Mouse (Mus musculus) small intestine, adult 2 months (tissue): ENCODE results near the gene Pknox2. TPM values are rescaled to one million over a fixed set of nuclear protein-coding genes. Genes with fewer than 3 reads are reported as not detected.

Source experiments
- H3K27ac ChIP-seq: fragments of 200-500 bp; 2 replicates; pipeline ENCODE4 v1.5.1; 2012; ENCODE audit warnings: low read depth, low read length, control low read depth, inconsistent platforms; ENCODE audit not compliant: insufficient read depth
- H3K27me3 ChIP-seq: fragments of 200-500 bp; 2 replicates; pipeline ENCODE4 v1.6.1; 2012; ENCODE audit warnings: mild to moderate bottlenecking, moderate library complexity, low read length, inconsistent platforms; ENCODE audit not compliant: control insufficient read depth, insufficient read depth
- H3K36me3 ChIP-seq: fragments of 200-500 bp; 2 replicates; pipeline ENCODE4 v1.6.1; 2012; ENCODE audit warnings: mild to moderate bottlenecking, low read length, control low read depth, inconsistent platforms; ENCODE audit not compliant: control insufficient read depth, insufficient read depth
- H3K4me1 ChIP-seq: fragments of 200-500 bp; 2 replicates; pipeline ENCODE4 v1.6.1; 2012; ENCODE audit warnings: low read length, inconsistent platforms, mixed read lengths; ENCODE audit not compliant: control insufficient read depth, insufficient read depth, insufficient read length
- H3K4me3 ChIP-seq: fragments of 200-500 bp; 2 replicates; pipeline ENCODE4 v1.5.1; 2012; ENCODE audit warnings: low read depth, mild to moderate bottlenecking, control low read depth, inconsistent platforms, low read length, moderate library complexity
- CTCF ChIP-seq: fragments of 200-500 bp; IDR thresholded peaks from 2 replicates; pipeline ENCODE4 v1.5.1; 2012; ENCODE audit warnings: low read depth, mild to moderate bottlenecking, control low read depth, inconsistent platforms, low read length, moderate library complexity, mixed read lengths; ENCODE audit not compliant: insufficient replicate concordance, insufficient read length; ENCODE audit errors: extremely low read depth
- POLR2A ChIP-seq: fragments of 200-500 bp; IDR thresholded peaks from 2 replicates; pipeline ENCODE4 v1.6.1; 2012; ENCODE audit warnings: low read depth, mild to moderate bottlenecking, control low read depth, inconsistent platforms, low read length, moderate library complexity
- WGBS: fragments of 180-500 bp; shearing (Covaris S2); methylation state at CpG from one replicate; pipeline ENCODE4 v1.1.7; 2018; 5-methylcytosine and 5-hydroxymethylcytosine counted together
- polyA plus RNA-seq: library from polyadenylated mRNA; depleted of rRNA; stranded (reverse); fragments of >200 nt; gene quantifications from 2 replicates; pipeline ENCODE4 v1.2.3, GENCODE M21; 2012

Pknox2 gene
- polyA plus RNA-seq, 1 experiment, result 2.7 TPM

DNA sequence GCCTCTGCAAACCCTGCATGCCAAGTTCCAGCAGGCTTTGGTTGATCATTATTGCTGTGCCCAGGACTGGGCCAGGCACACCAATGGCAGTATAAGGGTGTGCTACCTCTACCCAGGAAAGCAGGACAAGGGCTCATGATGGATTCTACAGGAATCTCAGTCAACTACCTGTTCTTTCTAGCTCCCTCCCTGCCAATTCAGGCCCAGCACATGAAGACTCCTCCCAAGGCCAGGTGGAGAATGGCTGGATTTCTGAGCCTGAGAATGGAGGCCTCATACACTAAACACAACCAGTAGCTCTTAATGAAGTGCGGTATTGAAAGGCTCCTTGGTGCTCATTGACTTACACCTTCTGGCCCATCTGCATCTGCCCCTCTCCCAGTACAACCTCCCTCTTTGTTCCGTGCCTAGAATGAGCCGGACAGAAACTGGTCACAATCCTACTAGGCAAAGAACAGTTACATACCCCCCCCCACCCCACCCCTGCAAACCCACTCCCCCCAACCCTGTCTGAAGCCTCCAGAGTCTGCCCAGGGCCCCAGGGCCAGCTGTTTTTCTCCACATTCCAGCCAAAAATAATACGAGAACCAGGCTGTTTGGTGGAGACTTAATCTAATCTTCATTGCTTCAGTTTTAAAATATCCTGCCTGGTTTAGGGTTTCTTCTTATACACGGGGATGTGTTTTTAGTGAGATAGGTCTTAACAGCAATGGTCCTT, 6.6 kb downstream of the Pknox2 start:
- Histone ChIP-seq H3K27me3 (peaks cover 20% of the 10 kb centered on the region), H3K36me3 (no peaks in the 10 kb centered on the region), H3K4me3 (no peak overlapping the region), H3K27ac (no peak overlapping the region), H3K4me1 (0 out of 2 replicates have a peak, but pooled peaks cover 2% of the 10 kb centered on the region)
- 83% methylated on average over 5 of the region's 5 CpGs for WGBS
- no peak for TF ChIP-seq CTCF
- no peak for TF ChIP-seq POLR2A

DNA sequence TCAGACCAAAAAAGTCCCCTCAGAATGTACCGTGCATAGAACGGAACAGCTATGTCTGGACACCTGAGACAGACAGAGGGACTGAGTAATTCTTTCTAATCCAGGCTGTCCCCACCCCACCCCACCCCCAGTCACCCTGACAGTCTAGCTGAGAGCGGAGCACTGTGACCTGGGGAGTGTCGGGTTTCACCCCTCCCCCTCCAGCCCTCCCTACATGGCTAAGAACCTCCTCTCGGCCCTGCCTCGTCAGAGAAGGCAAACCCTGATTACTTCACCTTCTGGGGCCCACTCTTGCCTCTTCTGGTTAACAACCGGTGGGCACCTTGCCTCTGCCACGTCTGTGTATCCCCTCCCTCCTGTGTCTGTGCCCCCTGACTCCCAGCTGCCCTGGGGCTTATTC, 7.7 kb downstream of the Pknox2 start:
- Histone ChIP-seq H3K4me3 (no peak overlapping the region), H3K4me1 (no peaks in the 10 kb centered on the region), H3K27ac (no peak overlapping the region), H3K36me3 (no peaks in the 10 kb centered on the region), H3K27me3 (peaks cover 9% of the 10 kb centered on the region)
- WGBS, result 4% methylated on average over 8 of the region's 8 CpGs
- TF ChIP-seq POLR2A, result no peak
- TF ChIP-seq CTCF, result no peak

DNA sequence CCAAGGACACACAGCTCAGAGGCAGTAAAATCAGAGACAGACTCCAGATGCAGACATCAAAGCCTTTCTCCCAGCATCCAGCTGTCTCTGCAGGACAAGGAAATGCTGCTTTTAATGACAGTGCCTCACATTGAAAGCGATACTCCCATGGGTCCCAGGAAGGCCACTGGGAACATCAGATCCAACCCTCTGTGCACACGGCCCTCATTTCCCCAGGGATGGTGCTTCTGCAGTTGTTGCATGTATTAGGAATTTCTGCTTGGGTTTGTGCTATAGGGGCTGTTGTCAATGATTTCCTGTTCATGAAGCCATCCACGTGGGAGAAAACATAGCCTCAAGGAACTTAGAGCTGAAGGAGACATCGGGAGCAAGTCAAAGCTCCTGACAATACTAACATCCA, 8.3 kb downstream of the Pknox2 start:
- peaks cover 2% of the 10 kb centered on the region for H3K27me3 ChIP-seq
- TF ChIP-seq POLR2A (no peak), CTCF (no peak)
- no peaks in the 10 kb centered on the region for H3K4me1 ChIP-seq
- no peak overlapping the region for H3K4me3 ChIP-seq
- no peaks in the 10 kb centered on the region for H3K36me3 ChIP-seq
- 46% methylated on average over 4 of the region's 4 CpGs for WGBS
- H3K27ac ChIP-seq, result no peak overlapping the region

DNA sequence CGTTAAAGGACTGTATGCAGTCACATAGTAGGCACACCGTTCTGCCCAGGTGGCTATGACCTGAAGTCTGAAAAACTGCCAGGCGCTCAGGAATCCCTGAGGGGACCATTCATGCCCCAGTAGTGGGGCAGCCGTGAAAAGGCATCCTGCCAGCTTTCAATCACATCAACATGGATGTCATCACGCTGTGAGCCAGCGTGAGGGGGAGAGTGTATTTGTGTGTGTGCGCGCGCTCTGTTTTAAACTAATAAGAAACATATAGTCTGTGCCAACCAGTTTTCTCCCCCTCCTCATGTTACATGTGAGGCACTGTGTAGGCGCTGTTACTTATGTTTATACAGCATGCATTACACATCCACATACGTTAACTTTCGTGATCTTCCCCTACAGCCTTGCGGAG, 10.9 kb downstream of the Pknox2 start:
- H3K27ac ChIP-seq, result no peak overlapping the region
- TF ChIP-seq CTCF (no peak), POLR2A (no peak)
- no peaks in the 10 kb centered on the region for H3K36me3 ChIP-seq
- no peaks in the 10 kb centered on the region for H3K4me1 ChIP-seq
- WGBS, result 89% methylated on average over 13 of the region's 13 CpGs
- no peaks in the 10 kb centered on the region; the same call in 1 of the 2 replicates for H3K27me3 ChIP-seq
- H3K4me3 ChIP-seq, result no peak overlapping the region

DNA sequence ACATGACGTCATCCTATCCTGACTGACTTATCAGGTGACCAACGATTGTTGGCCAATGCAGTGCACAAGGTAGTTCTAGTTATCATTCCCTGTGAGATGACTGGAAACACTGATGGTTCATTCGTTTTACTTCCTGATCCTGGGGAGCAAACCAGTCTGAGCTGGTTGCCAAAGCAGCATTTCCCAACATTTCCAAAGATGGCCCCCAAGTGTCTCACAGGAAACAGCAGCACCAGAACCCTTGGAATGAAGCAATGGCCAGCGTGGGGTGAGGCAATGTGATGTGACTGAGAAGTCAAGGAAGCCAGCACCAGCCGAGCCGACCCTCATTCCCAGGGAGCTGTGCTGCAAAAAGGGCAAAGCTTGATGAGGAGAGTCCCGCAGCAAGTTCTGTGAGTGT, 13.7 kb downstream of the Pknox2 start:
- H3K4me1 ChIP-seq, result no peaks in the 10 kb centered on the region
- 74% methylated on average over 7 of the region's 7 CpGs for WGBS

DNA sequence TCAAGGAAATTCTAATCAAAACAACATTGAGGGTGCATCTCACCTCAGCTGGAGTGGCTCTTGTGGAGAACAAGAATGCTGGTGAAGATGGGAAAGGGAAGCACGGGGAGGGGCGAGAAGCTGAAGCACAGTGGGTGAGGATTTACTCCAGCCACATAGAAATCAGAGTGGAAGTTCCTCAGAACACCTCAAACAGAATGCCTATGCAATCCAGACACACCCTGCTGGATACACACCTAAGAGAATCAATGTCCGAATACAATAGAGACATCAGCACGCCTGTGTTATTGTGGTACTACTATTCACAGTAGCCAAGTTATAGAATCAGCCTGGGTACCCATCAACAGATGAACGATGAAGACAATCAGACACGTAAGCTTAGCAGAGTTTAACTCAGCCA, 18.2 kb downstream of the Pknox2 start:
- H3K4me1 ChIP-seq, result no peaks in the 10 kb centered on the region
- TF ChIP-seq POLR2A (no peak), CTCF (no peak)
- 75% methylated on average over 6 of the region's 6 CpGs for WGBS
- no peak overlapping the region for H3K4me3 ChIP-seq
- H3K36me3 ChIP-seq, result no peaks in the 10 kb centered on the region
- H3K27me3 ChIP-seq, result no peaks in the 10 kb centered on the region
- H3K27ac ChIP-seq, result no peak overlapping the region

More for the DNA sequence above, 13.7 kb downstream of the Pknox2 start:
- Histone ChIP-seq H3K27ac (no peak overlapping the region), H3K27me3 (no peaks in the 10 kb centered on the region), H3K4me3 (no peak overlapping the region), H3K36me3 (no peaks in the 10 kb centered on the region)
- no peak for TF ChIP-seq CTCF
- no peak for TF ChIP-seq POLR2A

DNA sequence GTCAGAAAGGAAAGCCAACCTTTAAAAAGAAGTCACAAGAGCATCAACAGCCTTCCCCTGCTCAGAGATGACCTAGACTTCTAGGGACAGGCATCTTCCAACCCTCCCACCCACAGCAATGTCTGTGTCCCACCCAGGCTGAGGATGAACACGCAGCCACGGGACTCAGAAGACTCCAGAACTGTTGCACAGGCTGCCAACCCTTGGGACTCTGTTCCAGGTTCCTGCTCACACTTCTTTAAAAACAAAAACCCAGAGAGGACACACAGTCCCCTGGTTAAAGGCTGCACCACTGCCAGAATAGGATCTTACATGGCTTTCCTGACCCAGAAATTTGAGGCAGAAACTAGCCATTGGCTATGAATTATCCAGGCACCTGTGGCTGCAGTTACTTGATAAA, 21.0 kb downstream of the Pknox2 start:
- Histone ChIP-seq H3K27ac (no peak overlapping the region), H3K36me3 (no peaks in the 10 kb centered on the region), H3K4me1 (no peaks in the 10 kb centered on the region), H3K4me3 (no peak overlapping the region), H3K27me3 (no peaks in the 10 kb centered on the region)
- TF ChIP-seq CTCF (no peak), POLR2A (no peak)
- 85% methylated on average over 2 of the region's 2 CpGs for WGBS
